Mouse (Mus musculus) midbrain, embryonic 12.5 days (tissue): Measurements from ENCODE around the gene Usp28. TPM values are rescaled to one million over a fixed set of nuclear protein-coding genes. Genes with fewer than 3 reads are reported as not detected.

Source experiments
- ATAC-seq: fragments of 200-750 bp; cut with Nextera tagmentation; 2 replicates; pipeline ENCODE4 v1.8.0; 2017; ENCODE audit warnings: low read depth, moderate TSS enrichment, moderate library complexity; ENCODE audit not compliant: low FRiP score
- H3K27ac ChIP-seq: fragments of 300-500 bp; sonication (generic); replicated peaks from 2 replicates; pipeline ENCODE4 v1.5.1; 2016; ENCODE audit warnings: mild to moderate bottlenecking
- H3K27me3 ChIP-seq: fragments of 300-500 bp; sonication (generic); 2 replicates; pipeline ENCODE4 v1.6.1; 2016; ENCODE audit warnings: mild to moderate bottlenecking
- H3K36me3 ChIP-seq: fragments of 300-500 bp; sonication (generic); 2 replicates; pipeline ENCODE4 v1.6.1; 2016
- H3K4me1 ChIP-seq: fragments of 300-500 bp; sonication (generic); 2 replicates; pipeline ENCODE4 v1.6.1; 2016
- H3K4me2 ChIP-seq: fragments of 300-500 bp; sonication (generic); replicated peaks from 2 replicates; pipeline ENCODE4 v1.6.1; 2016; ENCODE audit warnings: mild to moderate bottlenecking, moderate library complexity
- H3K4me3 ChIP-seq: fragments of 300-500 bp; sonication (generic); 2 replicates; pipeline ENCODE4 v1.5.1; 2016; ENCODE audit warnings: mild to moderate bottlenecking
- H3K9ac ChIP-seq: fragments of 300-500 bp; sonication (generic); replicated peaks from 2 replicates; pipeline ENCODE4 v1.6.1; 2016; ENCODE audit warnings: mild to moderate bottlenecking, moderate library complexity
- H3K9me3 ChIP-seq: fragments of 300-500 bp; sonication (generic); 2 replicates; pipeline ENCODE4 v1.6.1; 2016; ENCODE audit warnings: mild to moderate bottlenecking
- WGBS: fragments of 180-500 bp; shearing (Covaris S2); methylation state at CpG from one replicate; pipeline ENCODE4 v1.1.7; 2016; 5-methylcytosine and 5-hydroxymethylcytosine counted together
- polyA plus RNA-seq: library from polyadenylated mRNA; unstranded; fragments of >200 nt; fragmentation: Nextera tagmentation; extraction: Ambion mirVana; gene quantifications from 2 replicates; pipeline ENCODE4 v1.2.1, GENCODE M21; 2016

The Usp28 gene
- polyA plus RNA-seq, 1 experiment from 2014 or later, result 53.9 TPM

- WGBS, result 35% methylated on average over 8 of the region's 8 CpGs
- ATAC-seq, result peak; percentile 17
- Histone ChIP-seq H3K36me3 (no peaks in the 10 kb centered on the region), H3K4me2 (peak overlapping the region; percentile 71), H3K4me1 (peaks cover 36% of the 10 kb centered on the region), H3K27me3 (no peaks in the 10 kb centered on the region), H3K9ac (peak overlapping the region; percentile 49), H3K4me3 (peak overlapping the region; percentile 83), H3K9me3 (no peaks in the 10 kb centered on the region), H3K27ac (peak overlapping the region; percentile 77)
Measured at GRCm38 (mm10) chr9:48984320-48984844, 793 bp upstream of the Usp28 start.

- WGBS, result under 1% methylated on average over 20 of the region's 20 CpGs
- Histone ChIP-seq H3K4me2 (peak overlapping the region; percentile 71), H3K4me1 (peaks cover 36% of the 10 kb centered on the region), H3K9me3 (no peaks in the 10 kb centered on the region), H3K4me3 (peak overlapping the region; percentile 83), H3K9ac (peak overlapping the region; percentile 80), H3K27ac (peak overlapping the region; percentile 77), H3K36me3 (0 out of 2 replicates have a peak, but pooled peaks cover 7% of the 10 kb centered on the region), H3K27me3 (no peaks in the 10 kb centered on the region)
- no peak for ATAC-seq
Measured at GRCm38 (mm10) chr9:48985708-48986088, 523 bp downstream of the Usp28 start.

GRCm38 (mm10) chr9:48986616-48987141 lies 1.5 kb downstream of the Usp28 start:
- Histone ChIP-seq H3K9me3 (no peaks in the 10 kb centered on the region), H3K4me2 (peak overlapping the region; percentile 71), H3K27me3 (no peaks in the 10 kb centered on the region), H3K27ac (no peak overlapping the region), H3K4me3 (peak overlapping the region; percentile 83), H3K9ac (no peak overlapping the region; the same call in 1 of the 2 replicates), H3K4me1 (peaks cover 44% of the 10 kb centered on the region), H3K36me3 (0 out of 2 replicates have a peak, but pooled peaks cover 7% of the 10 kb centered on the region)
- WGBS, result 11% methylated on average over 7 of the region's 7 CpGs
- ATAC-seq, result no peak

- no peak for ATAC-seq
- peak overlapping the region; percentile 29 for H3K4me3 ChIP-seq
- peak overlapping the region; percentile 71 for H3K4me2 ChIP-seq
- no peak overlapping the region; the same call in 1 of the 2 replicates for H3K9ac ChIP-seq
- WGBS, result 26% methylated on average over 12 of the region's 12 CpGs
- no peaks in the 10 kb centered on the region for H3K27me3 ChIP-seq
- 0 out of 2 replicates have a peak, but pooled peaks cover 7% of the 10 kb centered on the region for H3K36me3 ChIP-seq
- H3K9me3 ChIP-seq, result no peaks in the 10 kb centered on the region
- peaks cover 45% of the 10 kb centered on the region for H3K4me1 ChIP-seq
- H3K27ac ChIP-seq, result no peak overlapping the region
Measured at GRCm38 (mm10) chr9:48987201-48988101, 2.3 kb downstream of the Usp28 start.

GRCm38 (mm10) chr9:48991671-48992070 lies 6.5 kb downstream of the Usp28 start:
- 35% methylated on average over 5 of the region's 5 CpGs for WGBS
- no peak overlapping the region for H3K4me2 ChIP-seq
- H3K36me3 ChIP-seq, result peaks cover 19% of the 10 kb centered on the region; the same call in 1 of the 2 replicates
- no peak overlapping the region for H3K9ac ChIP-seq
- H3K9me3 ChIP-seq, result no peaks in the 10 kb centered on the region
- H3K27ac ChIP-seq, result no peak overlapping the region
- no peak overlapping the region for H3K4me3 ChIP-seq
- no peaks in the 10 kb centered on the region for H3K27me3 ChIP-seq
- H3K4me1 ChIP-seq, result peaks cover 33% of the 10 kb centered on the region
- no peak for ATAC-seq

GRCm38 (mm10) chr9:48994779-48995178 lies 9.6 kb downstream of the Usp28 start:
- no peaks in the 10 kb centered on the region for H3K27me3 ChIP-seq
- H3K9me3 ChIP-seq, result no peaks in the 10 kb centered on the region
- no peak overlapping the region for H3K4me3 ChIP-seq
- no peak overlapping the region for H3K4me2 ChIP-seq
- peaks cover 20% of the 10 kb centered on the region for H3K36me3 ChIP-seq
- H3K9ac ChIP-seq, result no peak overlapping the region
- H3K4me1 ChIP-seq, result peaks cover 10% of the 10 kb centered on the region
- WGBS, result 98% methylated on average over 7 of the region's 7 CpGs
- ATAC-seq, result no peak
- H3K27ac ChIP-seq, result no peak overlapping the region

GRCm38 (mm10) chr9:48995735-48996134 lies 10.6 kb downstream of the Usp28 start:
- H3K9ac ChIP-seq, result no peak overlapping the region
- no peaks in the 10 kb centered on the region for H3K27me3 ChIP-seq
- H3K36me3 ChIP-seq, result peaks cover 22% of the 10 kb centered on the region
- H3K9me3 ChIP-seq, result no peaks in the 10 kb centered on the region
- H3K4me1 ChIP-seq, result peaks cover 10% of the 10 kb centered on the region
- H3K27ac ChIP-seq, result no peak overlapping the region
- no peak for ATAC-seq
- H3K4me2 ChIP-seq, result no peak overlapping the region
- H3K4me3 ChIP-seq, result no peak overlapping the region
- WGBS, result 100% methylated on average over 1 of the region's 1 CpGs

- H3K36me3 ChIP-seq, result peaks cover 37% of the 10 kb centered on the region
- H3K4me3 ChIP-seq, result no peak overlapping the region
- no peaks in the 10 kb centered on the region for H3K27me3 ChIP-seq
- no peak overlapping the region for H3K27ac ChIP-seq
- whole genome bisulfite sequencing, result 87% methylated on average over 6 of the region's 6 CpGs
- H3K4me1 ChIP-seq, result no peaks in the 10 kb centered on the region
- no peak for ATAC-seq
- H3K9me3 ChIP-seq, result no peaks in the 10 kb centered on the region
- H3K9ac ChIP-seq, result no peak overlapping the region
- H3K4me2 ChIP-seq, result no peak overlapping the region
Measured at GRCm38 (mm10) chr9:48999256-48999655, 14.1 kb downstream of the Usp28 start.

- Histone ChIP-seq H3K36me3 (peaks cover 82% of the 10 kb centered on the region), H3K27me3 (no peaks in the 10 kb centered on the region), H3K27ac (no peak overlapping the region), H3K9me3 (no peaks in the 10 kb centered on the region), H3K4me1 (no peaks in the 10 kb centered on the region), H3K9ac (no peak overlapping the region), H3K4me2 (no peak overlapping the region), H3K4me3 (no peak overlapping the region)
- WGBS, result 81% methylated on average over 7 of the region's 7 CpGs
- no peak for ATAC-seq
Measured at GRCm38 (mm10) chr9:49015824-49016223, 30.6 kb downstream of the Usp28 start.

GRCm38 (mm10) chr9:49021289-49021688 lies 36.1 kb downstream of the Usp28 start:
- 94% methylated on average over 5 of the region's 5 CpGs for WGBS
- no peaks in the 10 kb centered on the region for H3K4me1 ChIP-seq
- H3K4me2 ChIP-seq, result no peak overlapping the region
- no peak for ATAC-seq
- H3K9ac ChIP-seq, result no peak overlapping the region
- H3K27ac ChIP-seq, result no peak overlapping the region
- H3K4me3 ChIP-seq, result no peak overlapping the region
- no peaks in the 10 kb centered on the region for H3K27me3 ChIP-seq
- H3K9me3 ChIP-seq, result no peaks in the 10 kb centered on the region
- peaks cover 65% of the 10 kb centered on the region for H3K36me3 ChIP-seq

GRCm38 (mm10) chr9:49023956-49024355 lies 38.8 kb downstream of the Usp28 start:
- H3K4me3 ChIP-seq, result no peak overlapping the region
- peaks cover 70% of the 10 kb centered on the region for H3K36me3 ChIP-seq
- 88% methylated on average over 5 of the region's 5 CpGs for WGBS
- H3K27ac ChIP-seq, result no peak overlapping the region
- no peaks in the 10 kb centered on the region for H3K9me3 ChIP-seq
- H3K4me1 ChIP-seq, result no peaks in the 10 kb centered on the region
- no peaks in the 10 kb centered on the region for H3K27me3 ChIP-seq
- H3K4me2 ChIP-seq, result no peak overlapping the region
- ATAC-seq, result no peak
- H3K9ac ChIP-seq, result no peak overlapping the region

GRCm38 (mm10) chr9:49024529-49024928 lies 39.4 kb downstream of the Usp28 start:
- 88% methylated on average over 2 of the region's 2 CpGs for WGBS
- H3K27ac ChIP-seq, result no peak overlapping the region
- H3K27me3 ChIP-seq, result no peaks in the 10 kb centered on the region
- ATAC-seq, result no peak
- H3K9ac ChIP-seq, result no peak overlapping the region
- H3K4me2 ChIP-seq, result no peak overlapping the region
- H3K4me1 ChIP-seq, result no peaks in the 10 kb centered on the region
- H3K36me3 ChIP-seq, result peaks cover 70% of the 10 kb centered on the region
- no peaks in the 10 kb centered on the region for H3K9me3 ChIP-seq
- H3K4me3 ChIP-seq, result no peak overlapping the region
